Mouse (Mus musculus) embryonic facial prominence, embryonic 15.5 days (tissue): ENCODE results near the gene Arhgap31. TPM values are rescaled to one million over a fixed set of nuclear protein-coding genes. Genes with fewer than 3 reads are reported as not detected.

Source experiments
- ATAC-seq: fragments of 200-750 bp; cut with Nextera tagmentation; 2 replicates; pipeline ENCODE4 v1.8.0; 2017; ENCODE audit warnings: low read depth, moderate TSS enrichment; ENCODE audit not compliant: insufficient number of reproducible peaks, low FRiP score, low TSS enrichment
- H3K27ac ChIP-seq: fragments of 300-500 bp; sonication (generic); replicated peaks from 2 replicates; pipeline ENCODE4 v1.5.1; 2015; ENCODE audit warnings: mild to moderate bottlenecking, inconsistent platforms
- H3K27me3 ChIP-seq: fragments of 300-500 bp; sonication (generic); 2 replicates; pipeline ENCODE4 v1.6.1; 2015; ENCODE audit warnings: inconsistent platforms
- H3K36me3 ChIP-seq: fragments of 300-500 bp; sonication (generic); 2 replicates; pipeline ENCODE4 v1.6.1; 2015; ENCODE audit warnings: mild to moderate bottlenecking, inconsistent platforms
- H3K4me1 ChIP-seq: fragments of 300-500 bp; sonication (generic); 2 replicates; pipeline ENCODE4 v1.6.1; 2015; ENCODE audit warnings: inconsistent platforms
- H3K4me2 ChIP-seq: fragments of 300-500 bp; sonication (generic); replicated peaks from 2 replicates; pipeline ENCODE4 v1.6.1; 2015; ENCODE audit warnings: mild to moderate bottlenecking, inconsistent platforms
- H3K4me3 ChIP-seq: fragments of 300-500 bp; sonication (generic); replicated peaks from 2 replicates; pipeline ENCODE4 v1.5.1; 2015; ENCODE audit warnings: mild to moderate bottlenecking, inconsistent platforms
- H3K9ac ChIP-seq: fragments of 300-500 bp; sonication (generic); 2 replicates; pipeline ENCODE4 v1.6.1; 2015; ENCODE audit warnings: inconsistent platforms
- H3K9me3 ChIP-seq: fragments of 300-500 bp; sonication (generic); replicated peaks from 2 replicates; pipeline ENCODE4 v1.6.1; 2016; ENCODE audit warnings: inconsistent platforms
- WGBS: fragments of 180-500 bp; shearing (Covaris S2); methylation state at CpG from one replicate; pipeline ENCODE4 v1.1.7; 2015; 5-methylcytosine and 5-hydroxymethylcytosine counted together
- polyA plus RNA-seq: library from polyadenylated mRNA; unstranded; fragments of >200 nt; fragmentation: Nextera tagmentation; extraction: Ambion mirVana; gene quantifications from 2 replicates; pipeline ENCODE4 v1.2.1, GENCODE M21; 2015

Arhgap31 gene
- polyA plus RNA-seq, 1 experiment from 2014 or later, result 16.3 TPM

DNA sequence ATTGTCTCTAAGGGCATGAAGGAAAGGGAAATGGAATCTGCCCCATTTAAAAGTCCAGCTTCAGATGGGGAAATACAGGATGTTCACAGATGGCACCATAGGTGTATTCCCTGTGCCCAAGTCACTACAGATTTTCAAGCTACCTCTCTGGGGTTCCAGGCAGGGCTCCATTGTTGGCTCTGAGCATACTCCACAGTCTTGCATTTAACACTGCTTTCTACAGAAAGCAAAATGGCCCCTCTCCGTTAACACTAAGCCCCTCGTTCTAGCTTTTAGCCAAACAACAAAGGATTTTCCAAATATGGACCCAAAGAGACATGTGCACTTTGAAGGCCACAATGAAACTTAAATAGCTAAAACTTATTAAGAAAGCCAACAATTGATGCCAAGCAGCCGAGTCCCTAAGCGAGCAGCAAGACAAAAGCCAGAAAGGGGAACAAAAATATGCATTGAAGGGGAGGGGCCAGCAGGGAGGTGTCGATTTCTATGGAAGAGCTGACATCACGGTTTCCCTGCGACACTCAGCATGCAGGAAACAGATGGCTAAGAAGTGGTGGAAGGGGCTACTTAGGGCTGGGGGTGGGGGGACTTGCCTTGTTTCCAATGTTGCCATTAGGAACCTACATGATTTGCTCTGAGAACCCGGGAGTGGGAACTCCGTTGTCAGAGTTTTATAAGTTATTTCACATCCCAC, 11.4 kb downstream of the Arhgap31 start:
- no peaks in the 10 kb centered on the region for H3K36me3 ChIP-seq
- WGBS, result 30% methylated on average over 9 of the region's 9 CpGs
- no peak overlapping the region for H3K9ac ChIP-seq
- H3K4me3 ChIP-seq, result no peak overlapping the region
- no peaks in the 10 kb centered on the region for H3K27me3 ChIP-seq
- peaks cover 27% of the 10 kb centered on the region for H3K4me1 ChIP-seq
- H3K4me2 ChIP-seq, result peak overlapping the region; percentile 3; the same call in 1 of the 2 replicates
- ATAC-seq, result peak; percentile 27; the same call in 1 of the 2 replicates
- H3K9me3 ChIP-seq, result no peaks in the 10 kb centered on the region
- H3K27ac ChIP-seq, result peak overlapping the region; percentile 71

DNA sequence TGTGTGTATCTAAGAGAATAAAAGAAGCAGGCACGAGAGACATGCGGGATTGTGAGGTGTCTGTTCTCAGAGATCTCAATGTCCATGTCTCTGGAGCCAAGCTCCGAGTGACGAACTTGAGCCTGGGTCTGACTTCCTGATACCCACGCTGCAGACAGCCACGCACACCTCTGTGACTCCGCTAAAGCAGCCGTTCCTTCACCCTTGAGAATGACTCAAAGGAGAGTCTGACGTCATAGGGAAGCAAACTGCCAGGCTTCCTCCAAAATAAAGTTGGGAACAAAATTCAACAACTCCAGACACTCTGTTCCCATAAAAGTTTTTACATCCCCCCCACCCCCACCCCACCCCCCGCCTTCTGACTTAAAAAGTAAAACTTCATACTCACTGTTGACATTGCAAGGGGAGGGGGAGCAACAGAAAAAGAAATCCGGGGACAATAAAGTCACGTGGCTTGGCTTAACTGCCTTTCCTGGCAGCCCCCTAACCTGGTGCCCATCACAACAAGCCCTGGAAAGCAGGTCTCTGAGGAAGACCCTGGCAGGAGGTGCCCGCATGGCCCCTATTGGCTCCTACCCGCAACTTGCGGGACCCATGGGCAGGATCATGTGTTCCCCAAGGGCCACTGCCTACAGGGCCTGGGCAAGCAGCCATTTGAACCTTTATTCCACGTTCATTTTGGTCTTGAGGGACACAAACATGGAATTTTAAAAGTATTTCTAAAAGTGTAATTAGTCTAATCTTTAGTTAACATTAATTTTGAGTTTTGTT, 12.5 kb downstream of the Arhgap31 start:
- ATAC-seq, result no peak
- 68% methylated on average over 16 of the region's 16 CpGs for WGBS
- H3K4me2 ChIP-seq, result no peak overlapping the region
- H3K27ac ChIP-seq, result no peak overlapping the region
- no peaks in the 10 kb centered on the region for H3K9me3 ChIP-seq
- no peaks in the 10 kb centered on the region for H3K36me3 ChIP-seq
- peaks cover 24% of the 10 kb centered on the region for H3K4me1 ChIP-seq
- no peak overlapping the region for H3K4me3 ChIP-seq
- no peaks in the 10 kb centered on the region for H3K27me3 ChIP-seq
- no peak overlapping the region for H3K9ac ChIP-seq

DNA sequence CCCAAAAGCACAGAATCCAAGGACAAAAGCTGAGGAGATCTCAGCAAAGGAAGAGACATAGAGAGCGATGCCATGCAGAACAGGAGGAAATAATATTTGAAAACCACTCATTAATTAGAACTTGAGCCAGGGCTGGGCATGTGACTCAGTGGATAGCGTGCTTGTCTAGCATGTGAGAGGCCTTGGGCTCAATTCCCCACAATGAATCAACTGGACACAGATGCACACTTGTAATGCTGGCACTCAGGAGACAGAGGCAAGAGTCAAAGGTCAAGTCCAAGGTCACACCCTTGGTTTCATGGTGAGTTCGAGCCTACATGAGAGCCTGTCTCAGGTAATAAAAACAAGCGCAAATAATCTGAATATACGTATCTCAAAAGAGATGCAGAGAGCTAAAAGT, 15.5 kb downstream of the Arhgap31 start:
- H3K9me3 ChIP-seq, result no peaks in the 10 kb centered on the region
- no peaks in the 10 kb centered on the region for H3K36me3 ChIP-seq
- H3K9ac ChIP-seq, result no peak overlapping the region
- H3K4me3 ChIP-seq, result no peak overlapping the region
- H3K27ac ChIP-seq, result no peak overlapping the region
- no peak for ATAC-seq
- H3K4me2 ChIP-seq, result no peak overlapping the region
- WGBS, result 80% methylated on average over 5 of the region's 5 CpGs
- peaks cover 20% of the 10 kb centered on the region for H3K4me1 ChIP-seq
- H3K27me3 ChIP-seq, result no peaks in the 10 kb centered on the region

DNA sequence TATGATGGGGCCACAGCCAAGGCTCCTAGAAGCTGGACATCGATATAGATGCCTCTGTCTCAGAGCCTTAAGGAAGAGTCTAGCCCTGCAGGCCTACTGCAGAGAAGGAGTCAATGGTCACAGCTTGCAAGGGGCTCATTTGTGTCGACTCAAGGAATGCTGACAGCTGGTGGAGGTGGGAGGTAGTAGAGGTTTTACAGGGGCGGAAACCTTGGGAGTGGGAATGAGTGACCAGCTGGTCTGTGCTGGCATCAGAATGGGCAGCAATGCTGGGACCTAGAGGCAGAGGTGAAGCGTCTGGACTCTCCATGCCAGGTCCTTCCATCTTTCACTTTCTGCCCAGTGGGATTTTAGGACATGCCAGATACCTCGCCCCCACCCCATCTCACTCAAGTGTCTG, 17.5 kb downstream of the Arhgap31 start:
- no peak overlapping the region for H3K27ac ChIP-seq
- no peak overlapping the region for H3K9ac ChIP-seq
- H3K4me1 ChIP-seq, result 0 out of 2 replicates have a peak, but pooled peaks cover 4% of the 10 kb centered on the region
- H3K9me3 ChIP-seq, result no peaks in the 10 kb centered on the region
- H3K27me3 ChIP-seq, result no peaks in the 10 kb centered on the region
- ATAC-seq, result no peak
- H3K4me2 ChIP-seq, result no peak overlapping the region
- no peak overlapping the region for H3K4me3 ChIP-seq
- no peaks in the 10 kb centered on the region for H3K36me3 ChIP-seq
- WGBS, result 87% methylated on average over 5 of the region's 5 CpGs

DNA sequence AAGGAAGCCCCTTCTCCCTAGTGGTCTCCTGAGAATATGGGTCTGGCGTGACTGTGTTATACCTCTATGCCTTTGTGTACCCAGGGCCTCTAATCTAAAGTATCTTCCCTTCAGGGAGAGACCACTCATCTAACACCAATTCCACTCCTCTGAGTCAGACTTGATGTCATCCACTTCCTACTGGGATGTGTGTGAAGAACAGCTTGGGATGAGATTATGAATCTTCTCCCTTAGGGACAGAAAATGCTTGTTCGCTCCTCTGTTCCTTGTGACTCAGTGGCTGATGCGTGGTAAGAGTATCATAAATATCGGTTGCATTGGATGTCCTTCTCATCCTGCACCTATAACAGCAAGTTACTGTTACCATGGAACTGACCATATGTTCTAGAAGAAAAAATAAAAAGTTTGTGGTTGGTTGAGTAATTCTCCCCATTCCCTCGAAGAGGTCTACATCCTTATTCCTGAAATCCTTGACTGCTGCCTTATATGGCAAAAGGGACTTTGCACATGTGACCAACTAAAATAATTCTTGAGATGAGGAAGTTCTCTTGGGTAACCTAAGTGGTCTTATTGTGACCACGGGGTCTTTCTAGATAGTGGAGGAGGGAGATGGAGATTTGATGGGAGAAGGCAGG, 18.1 kb downstream of the Arhgap31 start:
- Histone ChIP-seq H3K4me2 (no peak overlapping the region), H3K4me3 (no peak overlapping the region), H3K27me3 (no peaks in the 10 kb centered on the region), H3K36me3 (no peaks in the 10 kb centered on the region), H3K9ac (no peak overlapping the region), H3K9me3 (no peaks in the 10 kb centered on the region), H3K27ac (no peak overlapping the region), H3K4me1 (peaks cover 3% of the 10 kb centered on the region)
- no peak for ATAC-seq
- WGBS, result 86% methylated on average over 6 of the region's 6 CpGs

DNA sequence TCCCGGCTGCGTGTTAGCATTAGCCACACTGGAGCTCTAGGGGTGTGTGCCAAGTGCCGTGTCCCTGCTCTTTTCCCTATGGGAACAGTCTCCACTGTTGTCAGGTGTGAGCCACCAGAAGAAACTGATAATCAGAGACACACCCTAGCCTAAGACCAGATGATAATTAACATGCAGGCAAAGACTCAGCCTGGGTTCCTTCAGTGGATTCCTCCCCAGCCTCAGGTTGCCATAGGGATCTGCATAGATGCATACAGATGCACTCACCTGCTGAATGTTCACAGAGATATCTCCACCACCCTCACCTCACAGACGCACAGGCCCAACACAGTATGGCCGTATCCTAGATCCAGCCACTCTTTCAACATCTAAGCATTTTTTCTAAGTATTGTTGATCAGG, 22.6 kb downstream of the Arhgap31 start:
- H3K9ac ChIP-seq, result no peak overlapping the region
- WGBS, result 83% methylated on average over 5 of the region's 5 CpGs
- no peak overlapping the region for H3K27ac ChIP-seq

DNA sequence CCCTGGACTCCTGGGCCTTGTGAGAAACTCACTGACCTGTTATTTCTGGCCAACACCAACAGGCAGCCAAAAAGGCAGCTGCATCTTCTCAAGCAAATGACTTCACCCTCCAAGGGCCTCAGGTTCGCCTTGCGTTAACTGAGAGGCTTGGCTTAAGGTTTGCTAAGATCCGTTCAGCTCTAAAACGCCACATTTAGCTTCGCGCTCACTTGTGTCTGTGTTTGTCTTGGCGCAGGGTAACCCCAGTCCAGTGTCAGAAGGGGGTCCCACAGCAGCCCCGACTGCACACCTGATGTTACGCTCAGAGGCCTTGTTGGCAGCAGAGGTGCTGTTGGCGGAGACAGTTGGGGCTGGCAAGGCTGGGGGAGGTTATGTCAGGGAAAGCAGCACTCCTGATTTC, 23.3 kb downstream of the Arhgap31 start:
- peaks cover 36% of the 10 kb centered on the region for H3K4me1 ChIP-seq
- WGBS, result 72% methylated on average over 10 of the region's 10 CpGs
- no peaks in the 10 kb centered on the region for H3K36me3 ChIP-seq
- no peaks in the 10 kb centered on the region for H3K9me3 ChIP-seq
- H3K4me3 ChIP-seq, result no peak overlapping the region
- no peak overlapping the region for H3K4me2 ChIP-seq
- no peaks in the 10 kb centered on the region for H3K27me3 ChIP-seq
- no peak overlapping the region for H3K27ac ChIP-seq
- H3K9ac ChIP-seq, result no peak overlapping the region
- ATAC-seq, result no peak

More for the DNA sequence above, 22.6 kb downstream of the Arhgap31 start:
- Histone ChIP-seq H3K4me3 (no peak overlapping the region), H3K9me3 (no peaks in the 10 kb centered on the region), H3K4me2 (no peak overlapping the region), H3K4me1 (peaks cover 36% of the 10 kb centered on the region), H3K27me3 (no peaks in the 10 kb centered on the region), H3K36me3 (no peaks in the 10 kb centered on the region)
- ATAC-seq, result no peak

DNA sequence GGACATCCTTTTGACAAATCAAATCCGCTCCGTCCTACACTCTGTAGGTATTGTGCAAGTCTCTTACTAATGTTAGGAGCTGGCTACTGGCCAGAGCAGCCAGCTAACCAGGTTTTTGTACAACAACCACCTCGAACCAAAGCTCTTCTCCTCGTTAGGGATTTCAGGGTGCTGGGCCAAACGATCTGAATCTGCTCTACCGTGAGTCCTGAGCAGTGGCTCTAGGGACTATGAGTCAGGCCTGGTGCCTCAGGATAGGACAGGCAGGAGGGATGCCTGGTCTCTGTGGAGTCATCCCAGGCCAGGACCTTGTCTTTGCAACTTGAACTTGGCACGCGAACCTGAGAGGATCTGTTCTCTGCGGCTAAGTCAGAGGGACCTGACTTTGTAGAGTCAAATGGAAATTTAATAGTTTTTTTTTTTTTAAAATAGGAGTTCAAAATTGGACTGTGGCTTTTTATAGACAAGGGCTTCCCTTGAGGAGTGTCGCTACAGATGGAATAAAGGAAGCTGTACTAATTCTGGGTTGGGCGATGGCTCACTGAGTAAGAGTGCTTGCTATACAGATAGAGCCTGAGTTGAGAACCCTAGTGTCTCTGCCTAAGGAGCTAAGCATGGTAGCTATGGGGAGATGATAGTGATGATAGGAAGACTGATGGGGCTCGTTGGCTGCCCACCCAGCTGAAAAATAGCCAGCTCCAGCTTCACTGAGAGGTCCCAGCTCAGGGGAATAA, 24.4 kb downstream of the Arhgap31 start:
- Histone ChIP-seq H3K9me3 (no peaks in the 10 kb centered on the region), H3K36me3 (no peaks in the 10 kb centered on the region), H3K27ac (peak overlapping the region; percentile 71), H3K4me1 (peaks cover 36% of the 10 kb centered on the region), H3K4me2 (no peak overlapping the region; the same call in 1 of the 2 replicates), H3K9ac (no peak overlapping the region), H3K27me3 (no peaks in the 10 kb centered on the region), H3K4me3 (no peak overlapping the region)
- no peak for ATAC-seq
- WGBS, result 64% methylated on average over 12 of the region's 12 CpGs

DNA sequence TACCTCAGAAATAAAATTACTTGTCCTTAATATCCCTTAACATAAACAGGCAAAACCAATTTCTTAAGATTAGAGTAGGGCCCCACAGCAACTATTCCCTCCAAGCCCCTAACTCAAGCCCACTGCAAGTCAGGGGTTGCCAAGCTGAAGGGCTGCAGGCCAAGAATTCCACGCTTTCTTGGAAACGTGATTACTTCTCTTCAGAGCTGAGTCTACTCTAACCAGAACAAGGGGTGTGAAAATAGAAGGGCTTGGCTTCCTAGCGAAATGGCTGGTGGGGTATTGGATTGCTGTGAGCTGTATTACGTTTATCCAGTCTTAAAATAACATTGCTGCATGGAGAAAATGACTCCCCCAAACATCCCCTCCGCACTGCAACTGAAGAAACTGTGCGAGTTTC, 25.4 kb downstream of the Arhgap31 start:
- H3K36me3 ChIP-seq, result no peaks in the 10 kb centered on the region
- peak overlapping the region; percentile 21; the same call in 1 of the 2 replicates for H3K4me2 ChIP-seq
- no peak overlapping the region for H3K4me3 ChIP-seq
- H3K27me3 ChIP-seq, result no peaks in the 10 kb centered on the region
- H3K9ac ChIP-seq, result no peak overlapping the region
- peak overlapping the region; percentile 71 for H3K27ac ChIP-seq
- ATAC-seq, result peak; percentile 63
- no peaks in the 10 kb centered on the region for H3K9me3 ChIP-seq
- WGBS, result 18% methylated on average over 6 of the region's 6 CpGs
- H3K4me1 ChIP-seq, result peaks cover 36% of the 10 kb centered on the region

DNA sequence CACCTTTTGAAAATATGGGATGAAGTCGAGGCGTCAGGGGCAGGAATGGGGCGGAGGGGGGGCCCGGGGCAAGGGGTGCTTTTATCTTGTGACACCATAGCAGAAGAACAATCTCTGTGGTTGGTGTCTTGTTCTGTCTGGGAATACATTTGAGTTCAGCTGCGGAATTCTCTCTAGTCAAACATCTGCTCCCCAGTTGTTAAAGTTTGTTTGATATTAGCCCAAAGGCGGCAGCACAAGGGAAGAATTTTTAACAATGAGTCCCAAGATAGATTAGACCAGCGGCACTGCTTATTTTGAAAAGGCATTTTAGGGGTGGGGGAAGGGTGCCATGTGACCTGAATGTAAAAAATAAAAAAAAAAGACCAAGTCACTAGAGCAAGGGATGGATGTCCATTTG, 30.0 kb downstream of the Arhgap31 start:
- H3K4me3 ChIP-seq, result no peak overlapping the region
- no peak for ATAC-seq
- no peak overlapping the region for H3K4me2 ChIP-seq
- no peaks in the 10 kb centered on the region for H3K27me3 ChIP-seq
- H3K4me1 ChIP-seq, result peaks cover 32% of the 10 kb centered on the region
- H3K9ac ChIP-seq, result no peak overlapping the region
- H3K27ac ChIP-seq, result no peak overlapping the region
- 27% methylated on average over 7 of the region's 7 CpGs for WGBS
- no peaks in the 10 kb centered on the region for H3K9me3 ChIP-seq
- H3K36me3 ChIP-seq, result no peaks in the 10 kb centered on the region

DNA sequence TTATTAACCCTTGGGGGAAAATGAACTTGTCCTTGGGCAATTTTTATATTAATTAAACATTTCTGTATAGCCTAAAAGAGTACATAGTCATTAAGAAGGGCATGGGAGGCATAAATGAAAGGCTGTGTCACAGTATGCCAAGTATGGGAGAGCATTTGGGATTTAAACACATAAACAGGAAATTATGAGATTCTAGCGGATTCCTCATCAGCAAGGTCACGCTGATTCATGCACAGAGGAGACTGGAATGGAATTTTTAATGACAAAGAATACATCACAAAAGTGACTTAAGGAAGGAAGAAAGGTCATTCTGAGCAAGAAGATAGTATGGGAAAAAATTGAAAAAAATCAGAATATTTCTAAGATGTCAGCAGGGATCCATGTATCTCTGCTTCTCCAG, 31.8 kb downstream of the Arhgap31 start:
- H3K27ac ChIP-seq, result no peak overlapping the region
- H3K4me3 ChIP-seq, result no peak overlapping the region
- 79% methylated on average over 2 of the region's 2 CpGs for WGBS
- H3K9me3 ChIP-seq, result no peaks in the 10 kb centered on the region
- ATAC-seq, result no peak
- H3K36me3 ChIP-seq, result no peaks in the 10 kb centered on the region
- H3K9ac ChIP-seq, result no peak overlapping the region
- no peaks in the 10 kb centered on the region for H3K27me3 ChIP-seq
- no peak overlapping the region for H3K4me2 ChIP-seq
- peaks cover 16% of the 10 kb centered on the region for H3K4me1 ChIP-seq
